Mouse (Mus musculus) megakaryocyte, embryonic 14.5 days (primary cell): ENCODE data around the gene Nkx1-1. TPM values are rescaled to one million over a fixed set of nuclear protein-coding genes. Genes with fewer than 3 reads are reported as not detected.

Experiments used
- H3K27me3 ChIP-seq: replicated peaks from 2 replicates; pipeline ENCODE3; 2012; ENCODE audit warnings: inconsistent platforms
- H3K36me3 ChIP-seq: replicated peaks from 2 replicates; pipeline ENCODE3; 2012; ENCODE audit warnings: low read length, inconsistent platforms, mixed read lengths
- H3K4me1 ChIP-seq: 2 replicates; pipeline ENCODE4 v1.6.1; 2012; ENCODE audit warnings: inconsistent platforms
- H3K4me3 ChIP-seq: replicated peaks from 2 replicates; pipeline ENCODE3; 2012; ENCODE audit warnings: moderate library complexity, mild to moderate bottlenecking, inconsistent platforms
- H3K9me3 ChIP-seq: 2 replicates; pipeline ENCODE4 v1.6.1; 2012; ENCODE audit warnings: inconsistent platforms
- FLI1 ChIP-seq: IDR thresholded peaks from 2 replicates; pipeline ENCODE4 v1.6.1; 2012; ENCODE audit warnings: low read length, inconsistent platforms, mixed read lengths
- GATA1 ChIP-seq: IDR thresholded peaks from 3 replicates; pipeline ENCODE4 v1.6.1; 2012; ENCODE audit warnings: mixed read lengths, low read length, inconsistent platforms, borderline replicate concordance
- polyA plus RNA-seq: library from polyadenylated mRNA; stranded (reverse); fragments of >175 nt; gene quantifications from 2 replicates; pipeline ENCODE4 v1.2.3, GENCODE M21; 2012; ENCODE audit warnings: low replicate concordance; ENCODE audit not compliant: insufficient read depth

Nkx1-1 gene
- polyA plus RNA-seq, 1 experiment: not detected

DNA sequence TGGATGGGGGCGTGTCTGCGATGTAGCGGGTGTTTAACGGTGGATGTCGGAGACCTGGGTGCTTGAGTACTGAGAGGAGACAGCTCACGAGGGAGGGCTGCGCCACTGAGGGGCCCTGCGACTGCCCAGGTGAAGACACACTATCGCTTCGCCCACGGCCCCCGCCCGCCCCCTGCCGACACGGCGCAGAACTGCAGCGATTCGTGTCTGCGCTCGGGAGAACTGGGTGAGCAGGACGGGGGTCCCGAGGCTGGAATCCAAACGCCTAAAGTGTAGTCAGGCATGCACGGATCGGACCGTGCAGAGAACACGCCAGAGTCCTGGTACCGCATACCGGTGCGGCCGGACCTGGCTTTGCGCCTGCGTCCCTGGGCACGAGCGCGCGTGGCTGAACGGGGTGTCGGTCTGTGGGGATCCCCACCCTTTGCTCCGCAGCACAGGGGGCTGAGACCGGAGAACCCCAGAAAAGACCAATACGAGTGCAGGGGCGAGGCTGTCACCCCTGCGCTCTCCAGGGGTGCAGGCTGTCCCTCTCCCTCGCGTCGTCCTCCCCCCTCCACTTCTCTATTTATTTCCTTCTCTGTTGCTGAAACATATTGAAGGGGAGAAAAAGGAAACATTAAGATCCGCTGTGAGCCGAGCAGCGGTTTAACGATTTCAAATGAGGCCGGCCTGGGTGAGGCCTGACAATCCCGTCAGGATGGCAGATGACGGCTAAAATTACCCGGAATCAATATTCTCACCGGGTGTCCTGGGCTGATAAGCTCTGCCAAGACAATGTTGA lies 9.3 kb upstream of the Nkx1-1 start:
- Histone ChIP-seq H3K4me1 (peaks cover 14% of the 10 kb centered on the region), H3K4me3 (peak overlapping the region; percentile 86)

DNA sequence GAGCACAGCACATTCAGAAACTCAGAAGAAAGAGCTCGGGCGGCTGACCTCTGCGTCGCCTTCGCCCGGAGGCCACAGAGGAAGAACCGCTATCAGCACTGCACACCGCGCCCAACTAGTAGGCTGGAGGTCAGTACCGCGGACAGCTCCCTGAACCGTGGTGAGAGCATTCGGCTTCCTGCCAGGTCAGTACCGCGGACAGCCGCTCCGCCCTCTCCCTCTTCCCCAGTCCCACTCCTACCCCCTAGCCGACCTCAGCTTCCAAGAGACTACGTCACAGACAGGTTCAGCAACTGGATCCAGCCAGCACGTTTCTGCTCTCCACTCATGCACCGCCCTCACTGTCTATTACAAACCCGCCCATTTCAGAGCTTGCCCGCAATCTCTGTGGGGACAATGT lies 4.4 kb upstream of the Nkx1-1 start:
- H3K4me1 ChIP-seq: peaks cover 38% of the 10 kb centered on the region
- peaks cover 94% of the 10 kb centered on the region for H3K27me3 ChIP-seq
- H3K4me3 ChIP-seq: peak overlapping the region; percentile 53
- peaks cover 4% of the 10 kb centered on the region; the same call in 1 of the 2 replicates for H3K9me3 ChIP-seq
- no peaks in the 10 kb centered on the region for H3K36me3 ChIP-seq
- TF ChIP-seq GATA1 (no peak), FLI1 (no peak)

More for the DNA sequence above, 9.3 kb upstream of the Nkx1-1 start:
- Histone ChIP-seq H3K36me3 (no peaks in the 10 kb centered on the region), H3K9me3 (no peaks in the 10 kb centered on the region), H3K27me3 (peaks cover 77% of the 10 kb centered on the region)
- TF ChIP-seq FLI1: no peak
- no peak for TF ChIP-seq GATA1

DNA sequence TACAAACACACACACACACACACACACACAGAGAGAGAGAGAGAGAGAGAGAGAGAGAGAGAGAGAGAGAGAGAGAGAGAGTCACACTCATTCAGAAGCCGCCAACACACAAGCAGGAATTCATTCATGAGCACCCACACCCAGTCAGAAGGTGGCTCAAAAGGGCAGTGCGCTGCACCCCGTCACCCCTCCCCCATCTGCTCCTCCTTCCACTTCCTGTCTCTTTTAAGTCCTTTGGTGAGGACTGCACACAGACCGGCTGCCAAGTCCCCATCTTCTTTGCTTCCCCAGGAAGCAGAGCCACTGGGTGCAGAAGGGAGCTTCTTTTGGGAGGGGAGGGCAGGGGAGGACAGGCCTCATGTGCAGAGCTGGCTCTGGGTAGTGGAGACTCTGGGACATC lies 2.2 kb upstream of the Nkx1-1 start:
- Histone ChIP-seq H3K27me3 (peaks cover 95% of the 10 kb centered on the region), H3K4me1 (peaks cover 42% of the 10 kb centered on the region), H3K36me3 (no peaks in the 10 kb centered on the region), H3K9me3 (peaks cover 4% of the 10 kb centered on the region; the same call in 1 of the 2 replicates), H3K4me3 (no peak overlapping the region)
- TF ChIP-seq GATA1 (no peak), FLI1 (no peak)

DNA sequence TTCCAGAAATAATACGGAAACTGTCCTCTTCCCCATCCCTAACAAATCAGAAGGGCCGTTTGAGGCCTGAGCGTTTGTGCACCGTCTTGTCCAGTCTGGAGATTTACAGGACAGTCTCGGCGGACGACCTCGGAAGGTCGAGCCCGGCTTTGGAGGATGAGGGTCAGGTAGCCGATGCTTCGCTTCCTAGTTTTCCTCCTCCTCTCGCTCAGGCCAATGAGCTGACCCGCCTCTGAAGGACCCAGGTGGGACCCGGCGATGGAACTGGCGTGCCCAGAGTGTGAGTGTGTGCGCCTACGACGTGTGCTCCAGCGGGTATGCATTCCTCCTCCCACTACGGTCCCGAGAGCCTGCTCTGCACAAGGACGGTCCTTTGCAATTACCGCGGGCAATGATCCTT lies 1.4 kb upstream of the Nkx1-1 start:
- Histone ChIP-seq H3K4me1 (peaks cover 47% of the 10 kb centered on the region), H3K9me3 (peaks cover 4% of the 10 kb centered on the region; the same call in 1 of the 2 replicates), H3K36me3 (no peaks in the 10 kb centered on the region), H3K27me3 (peaks cover 98% of the 10 kb centered on the region), H3K4me3 (no peak overlapping the region)
- no peak for TF ChIP-seq FLI1
- no peak for TF ChIP-seq GATA1

DNA sequence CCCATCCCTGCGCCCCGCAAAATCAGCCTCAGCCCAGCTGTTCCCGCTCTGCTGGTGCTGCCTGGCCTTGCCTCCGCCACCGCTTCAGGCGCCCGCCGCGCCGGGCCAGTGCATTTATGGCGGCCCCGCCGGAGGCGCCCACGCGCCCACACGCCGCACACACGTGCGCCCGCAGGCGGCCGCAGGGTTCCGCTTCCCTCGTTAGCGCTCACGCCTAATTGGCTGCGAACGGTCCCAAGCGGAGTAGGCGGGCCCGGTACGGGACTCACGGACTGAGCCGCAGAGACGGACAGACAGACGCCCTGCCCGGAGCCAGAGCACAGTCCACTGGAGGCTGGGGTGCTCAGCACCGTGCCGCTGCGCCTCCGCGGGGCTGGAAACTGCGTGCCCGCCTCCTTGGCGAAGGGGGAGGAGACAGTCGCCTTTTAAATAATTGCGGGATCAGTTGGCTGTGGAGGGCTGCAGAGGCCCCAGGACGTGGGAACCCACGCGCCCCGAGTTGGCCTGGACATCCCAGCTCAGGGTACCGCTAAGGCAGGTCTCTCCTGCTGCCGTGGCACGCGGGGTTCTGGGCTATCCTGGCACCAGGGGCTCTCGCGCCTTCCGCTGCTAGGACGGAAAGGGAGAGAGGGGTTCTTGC lies 485 bp upstream of the Nkx1-1 start:
- Histone ChIP-seq H3K36me3 (no peaks in the 10 kb centered on the region), H3K9me3 (peaks cover 4% of the 10 kb centered on the region; the same call in 1 of the 2 replicates), H3K4me1 (peaks cover 47% of the 10 kb centered on the region), H3K27me3 (peaks cover 100% of the 10 kb centered on the region), H3K4me3 (peak overlapping the region; percentile 62)
- TF ChIP-seq GATA1: no peak
- no peak for TF ChIP-seq FLI1

DNA sequence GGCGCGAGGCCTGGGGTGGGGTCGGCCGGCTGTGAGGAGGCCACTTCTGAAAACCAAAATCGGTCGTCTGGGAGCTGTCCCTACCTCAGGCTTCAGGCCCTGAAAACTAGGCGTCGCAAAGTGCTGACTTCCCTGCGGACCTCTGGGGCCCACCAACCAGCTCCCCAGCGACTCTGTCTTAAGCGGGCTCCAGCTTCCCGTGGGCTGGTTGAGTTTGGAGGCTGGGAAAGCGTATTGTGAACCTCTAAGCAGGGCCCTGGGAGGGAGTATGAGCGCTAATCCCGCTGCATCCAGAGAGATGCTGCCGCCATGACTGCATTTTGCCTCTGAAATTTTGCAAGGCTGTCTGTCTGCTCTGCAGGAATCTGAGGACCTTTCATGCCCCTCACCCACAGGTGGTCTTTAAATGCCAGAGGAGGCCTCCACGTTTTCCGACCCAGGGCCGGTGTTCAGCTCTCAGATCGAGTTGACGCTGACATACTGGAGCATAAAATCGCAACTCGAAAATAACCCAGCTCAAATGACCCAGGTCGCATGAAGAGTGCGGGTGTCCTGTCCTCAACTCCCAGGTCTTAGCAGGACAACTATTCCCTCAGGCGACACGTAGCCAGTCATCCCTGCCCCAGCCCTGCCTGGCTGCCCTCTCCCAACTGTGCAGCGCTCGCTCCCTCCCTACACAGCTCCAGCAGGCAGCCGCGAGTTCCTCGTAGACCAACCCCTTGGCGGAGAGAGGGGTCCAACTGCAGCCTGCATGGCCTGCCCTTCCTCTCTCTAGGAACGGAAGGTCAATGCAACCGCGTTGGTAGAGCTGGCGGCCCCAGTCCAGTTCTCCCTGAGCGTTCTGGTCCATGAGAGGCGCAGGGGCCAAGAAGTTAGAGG lies 1.5 kb downstream of the Nkx1-1 start:
- TF ChIP-seq GATA1 (no peak), FLI1 (no peak)

DNA sequence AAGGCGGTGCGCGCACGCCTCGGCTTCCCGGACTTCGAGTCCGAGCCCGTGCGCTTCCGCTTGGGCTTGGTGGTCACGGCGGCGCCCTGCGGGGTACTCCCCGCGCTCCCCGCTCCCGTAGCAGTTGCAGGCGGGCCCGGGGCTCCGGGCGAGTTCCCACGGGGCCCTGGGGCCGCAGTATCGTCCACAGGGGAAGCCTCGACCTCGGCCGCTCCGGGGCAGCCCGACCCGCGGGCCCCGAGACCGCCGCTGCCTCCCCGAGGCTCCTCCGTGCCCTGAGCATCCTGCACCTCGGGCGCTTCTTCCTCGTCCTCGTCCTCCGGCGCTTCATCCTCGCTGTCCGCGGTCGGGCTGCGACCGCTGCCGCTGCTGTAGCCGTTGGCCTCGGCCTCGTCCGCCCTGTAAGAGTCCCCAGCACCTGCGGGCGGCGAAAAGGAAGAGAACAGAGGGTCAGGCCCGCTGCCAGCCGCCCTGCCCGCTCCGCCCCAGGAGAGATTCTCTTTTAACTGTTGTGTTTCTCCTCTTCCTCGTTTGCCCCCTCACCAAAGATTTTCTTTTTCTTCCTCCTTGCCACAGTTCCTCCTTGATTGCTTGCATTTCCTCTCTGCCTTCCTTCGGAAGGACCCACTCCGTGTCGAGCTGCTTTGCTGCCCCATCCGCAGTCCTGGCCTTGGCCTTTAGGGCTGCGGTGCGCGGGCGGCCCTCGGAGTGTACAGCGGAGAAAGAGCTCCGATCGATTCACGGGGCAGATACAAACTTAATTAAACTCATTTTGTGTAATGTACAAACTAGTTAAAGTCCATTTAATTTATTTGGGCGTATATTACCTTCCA lies 2.4 kb downstream of the Nkx1-1 start:
- peaks cover 58% of the 10 kb centered on the region for H3K4me1 ChIP-seq
- peaks cover 98% of the 10 kb centered on the region for H3K27me3 ChIP-seq
- peaks cover 8% of the 10 kb centered on the region; the same call in 1 of the 2 replicates for H3K9me3 ChIP-seq
- TF ChIP-seq FLI1: no peak
- TF ChIP-seq GATA1: no peak
- H3K4me3 ChIP-seq: peak overlapping the region; percentile 28
- H3K36me3 ChIP-seq: no peaks in the 10 kb centered on the region

More for the DNA sequence above, 1.5 kb downstream of the Nkx1-1 start:
- Histone ChIP-seq H3K4me3 (no peak overlapping the region), H3K9me3 (peaks cover 8% of the 10 kb centered on the region), H3K4me1 (peaks cover 53% of the 10 kb centered on the region), H3K27me3 (peaks cover 99% of the 10 kb centered on the region), H3K36me3 (no peaks in the 10 kb centered on the region)

DNA sequence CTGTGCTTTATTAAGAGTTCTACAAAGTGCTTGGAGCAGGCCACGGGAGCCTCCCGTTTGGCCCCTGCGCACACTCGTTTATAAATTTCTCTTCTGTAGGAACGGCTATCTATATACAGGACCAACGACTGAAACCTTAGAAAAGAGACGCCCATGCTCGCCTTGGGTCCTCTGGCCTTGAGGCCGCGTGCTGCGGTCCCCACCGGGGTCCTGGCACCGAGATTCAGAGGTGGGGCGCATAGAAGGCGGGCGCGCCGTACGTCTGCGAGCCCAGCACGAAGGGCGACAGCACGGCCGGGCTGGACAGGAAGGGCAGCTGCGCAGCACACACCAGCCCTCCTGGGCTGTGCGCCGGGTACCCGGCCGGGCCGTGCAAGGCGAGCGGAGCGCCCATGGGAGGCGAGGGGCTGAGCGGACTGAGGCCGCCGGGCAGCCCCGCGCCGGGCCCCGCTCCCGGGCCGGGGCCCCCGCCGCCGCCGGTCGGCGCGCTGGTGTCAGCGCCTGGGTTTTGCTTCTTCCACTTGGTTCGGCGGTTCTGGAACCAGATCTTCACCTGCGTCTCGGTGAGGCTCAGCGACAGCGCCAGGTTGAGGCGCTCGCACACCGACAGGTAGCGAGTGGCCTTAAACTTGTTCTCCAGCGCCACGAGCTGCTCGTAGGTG lies 3.1 kb downstream of the Nkx1-1 start:
- TF ChIP-seq FLI1: no peak
- TF ChIP-seq GATA1: no peak
- H3K27me3 ChIP-seq: peaks cover 96% of the 10 kb centered on the region

DNA sequence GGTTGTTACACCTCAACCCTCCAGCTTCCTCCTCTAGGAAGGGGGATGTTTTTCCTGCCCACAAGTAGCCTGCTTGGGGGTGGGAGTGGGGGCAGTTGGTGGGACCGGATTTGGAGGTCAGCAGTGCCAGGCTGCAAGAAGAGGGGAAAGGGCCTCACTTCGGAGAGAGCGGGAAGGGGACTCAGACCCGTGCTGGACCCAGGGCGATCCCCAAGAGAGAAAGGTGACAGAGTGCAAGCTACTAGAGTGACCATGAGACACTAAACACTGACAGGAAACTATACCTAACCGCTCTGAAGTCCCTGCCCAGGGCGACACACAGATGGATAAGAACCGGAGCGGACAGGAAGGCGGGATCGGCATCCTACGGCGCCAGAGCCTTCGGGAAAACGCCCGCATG lies 3.7 kb downstream of the Nkx1-1 start:
- H3K4me1 ChIP-seq: peaks cover 51% of the 10 kb centered on the region
- H3K36me3 ChIP-seq: no peaks in the 10 kb centered on the region
- no peak overlapping the region for H3K4me3 ChIP-seq
- peaks cover 4% of the 10 kb centered on the region; the same call in 1 of the 2 replicates for H3K9me3 ChIP-seq
- no peak for TF ChIP-seq FLI1
- TF ChIP-seq GATA1: no peak
- peaks cover 95% of the 10 kb centered on the region for H3K27me3 ChIP-seq

More for the DNA sequence above, 3.1 kb downstream of the Nkx1-1 start:
- peak overlapping the region; percentile 28 for H3K4me3 ChIP-seq
- no peaks in the 10 kb centered on the region for H3K36me3 ChIP-seq
- H3K4me1 ChIP-seq: peaks cover 54% of the 10 kb centered on the region
- peaks cover 4% of the 10 kb centered on the region; the same call in 1 of the 2 replicates for H3K9me3 ChIP-seq
